Mouse (Mus musculus) left cerebral cortex, adult 2 months (tissue): ENCODE data around the gene Myh7. TPM values are rescaled to one million over a fixed set of nuclear protein-coding genes. Genes with fewer than 3 reads are reported as not detected.

Experiments used
- DNase-seq, 2 experiments: peaks; one replicate each; pipeline ENCODE4 v3.0.0; 2021 to 2022; ENCODE audit warnings: low spot score in 2 of 2, mixed read lengths in 1 of 2; ENCODE audit errors: extremely low spot score in 1 of 2
- H3K27ac ChIP-seq: fragments of 200-600 bp; 2 replicates; pipeline ENCODE4 v1.8.1; 2022
- H3K4me3 ChIP-seq: fragments of 200-600 bp; 2 replicates; pipeline ENCODE4 v1.8.1; 2022
- CTCF ChIP-seq: fragments of 200-600 bp; IDR thresholded peaks from 2 replicates; pipeline ENCODE4 v1.8.1; 2022; ENCODE audit warnings: antibody characterized with exemption, mild to moderate bottlenecking, moderate library complexity
- intact Hi-C: fragments of 180-260 bp; cut with DNase I; formaldehyde crosslinking; loops from one replicate; pipeline ENCODE4 v1.15.1; 2025
- total RNA-seq, 2 experiments: library from RNA; stranded (reverse); gene quantifications; 2 replicates each; pipeline ENCODE4 v1.2.3; 2021

Myh7 gene
- total RNA-seq, 2 experiments from 2014 or later = 22.1 to 24.2 TPM

GRCm38 (mm10) chr14:55016876-55017275, 22.4 kb upstream of the Myh7 start:
- no peak overlapping the region for H3K4me3 ChIP-seq
- intact Hi-C loops = no loop called here
- TF ChIP-seq CTCF = no peak
- H3K27ac ChIP-seq = no peak overlapping the region
- no peak for DNase-seq

DNA sequence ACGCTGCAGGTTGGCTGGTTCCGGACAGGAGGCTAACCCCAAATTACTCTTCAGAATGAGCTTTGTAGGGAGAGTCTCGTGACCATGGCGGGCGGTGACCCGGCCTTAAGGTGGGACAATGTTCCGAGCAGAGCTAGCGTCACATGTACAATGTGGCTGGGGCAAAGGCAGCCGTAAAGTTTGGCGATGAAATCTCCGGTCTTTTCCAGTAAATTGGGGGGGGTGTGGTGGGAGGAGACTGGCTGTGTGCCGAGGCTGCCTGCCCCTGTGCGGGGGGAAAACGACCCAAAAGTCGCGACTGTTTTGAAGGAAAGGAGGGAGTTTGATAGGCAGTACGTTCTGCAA, 21.3 kb upstream of the Myh7 start:
- H3K27ac ChIP-seq = peak overlapping the region; percentile 72
- intact Hi-C loops = loop anchor here (1.0 to 2.0 kb wide), 2 partner anchors 115 to 172 kb away; no protein-coding TSS in a partner anchor

DNA sequence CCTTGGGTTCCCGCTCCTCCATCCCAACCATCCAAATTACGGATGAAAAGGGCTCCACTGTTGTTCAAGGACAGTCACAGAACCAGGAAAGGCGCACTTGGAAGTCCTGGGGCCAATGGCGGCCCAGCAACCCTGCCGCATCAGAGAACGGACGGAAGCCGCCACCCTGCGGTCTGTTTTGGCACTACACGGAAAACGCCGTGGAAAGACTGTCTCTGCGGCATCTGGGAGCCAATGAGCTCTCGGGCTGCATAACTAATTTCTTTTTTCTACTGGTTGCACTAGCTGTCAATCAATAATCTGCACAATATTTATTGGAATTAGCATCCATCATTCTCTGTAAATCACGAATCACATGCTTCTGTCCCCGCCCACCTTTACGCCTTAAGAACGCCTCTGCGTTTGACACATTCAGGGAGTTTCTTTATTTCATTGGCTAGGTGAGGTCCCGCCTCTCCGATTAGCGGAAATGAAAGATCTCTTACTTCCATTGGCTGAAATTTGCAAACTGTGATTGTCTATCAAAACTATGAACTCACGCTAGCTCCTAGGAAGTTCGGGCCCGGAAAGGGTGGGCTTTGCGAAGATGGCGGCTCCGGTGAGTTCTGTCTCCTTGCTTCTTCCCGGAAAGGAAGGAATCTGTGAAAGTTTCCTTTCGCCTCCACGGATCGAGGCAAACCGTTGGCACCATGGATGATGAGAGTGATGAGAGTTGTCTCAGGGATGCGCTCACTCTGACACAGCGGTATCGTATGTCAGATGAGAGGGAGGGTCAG, 20.8 kb upstream of the Myh7 start, which contains the start of gene Ngdn:
Ngdn (plus strand) TSS at position 464 of the 776 bp plus-strand sequence.
- Histone ChIP-seq H3K27ac (peak within 1 kb of the TSS; percentile 99), H3K4me3 (peak within 1 kb of the TSS; percentile 62)
- peak; percentile 99 for DNase-seq
- intact Hi-C loops = loop anchor here (1.0 to 5.0 kb wide), 4 partner anchors 114 to 303 kb away; partner anchors contain the start of gene Cebpe
- peak; percentile 94 for TF ChIP-seq CTCF

More for the DNA sequence above, 21.3 kb upstream of the Myh7 start:
- DNase-seq = no peak
- peak overlapping the region; percentile 62 for H3K4me3 ChIP-seq
- no peak for TF ChIP-seq CTCF

DNA sequence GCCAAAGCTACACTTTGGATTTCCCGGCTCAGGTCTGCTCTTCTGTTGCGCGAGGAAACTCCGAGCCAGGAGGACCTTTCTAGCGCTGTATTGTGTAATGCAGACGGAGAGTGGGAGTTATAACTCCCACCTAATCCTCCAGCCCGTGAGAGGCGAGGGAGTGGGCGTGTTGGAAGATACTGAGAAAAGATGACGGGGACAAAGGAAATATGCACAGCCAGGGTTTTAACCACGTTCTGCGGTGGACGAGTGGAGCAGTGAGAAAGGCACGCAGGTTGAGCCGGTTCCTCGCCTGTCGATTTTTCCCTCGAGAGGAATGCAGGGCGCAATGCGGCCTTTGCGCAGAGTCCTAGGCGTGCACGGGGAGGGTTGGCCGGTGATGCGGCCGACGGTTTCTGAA, 20.2 kb upstream of the Myh7 start:
- H3K4me3 ChIP-seq = peak overlapping the region; percentile 48
- peak overlapping the region; percentile 99 for H3K27ac ChIP-seq
- intact Hi-C loops = loop anchor here (1.0 to 5.0 kb wide), 3 partner anchors 114 to 302 kb away; partner anchors contain the start of gene Cebpe
- no peak for TF ChIP-seq CTCF
- DNase-seq = peak; percentile 69 to 75

DNA sequence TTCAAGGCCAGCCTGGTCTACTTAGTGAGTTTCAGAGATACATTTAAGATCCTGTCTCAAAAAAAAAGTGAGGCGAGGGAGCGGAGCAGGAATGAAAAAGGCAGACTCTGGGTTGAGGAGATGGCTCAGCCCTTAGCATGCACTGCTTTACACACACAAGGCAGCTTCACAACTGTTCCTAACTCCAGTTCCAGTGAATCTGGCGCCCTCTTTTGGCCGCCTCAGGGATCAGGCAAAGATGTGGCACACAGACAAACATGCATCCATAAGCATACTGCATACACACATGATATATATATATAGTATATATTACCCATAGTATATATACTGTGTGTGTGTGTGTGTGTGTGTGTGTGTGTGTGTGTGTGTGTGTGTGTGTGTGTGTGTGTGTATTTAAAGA, 16.7 kb upstream of the Myh7 start:
- no peak for DNase-seq
- Histone ChIP-seq H3K4me3 (no peak overlapping the region), H3K27ac (no peak overlapping the region)
- peak; percentile 13; the same call in 1 of the 2 replicates for TF ChIP-seq CTCF
- intact Hi-C loops = loop anchor here (5.0 kb wide), 1 partner anchor 299 kb away; the partner anchor contains the start of gene Cebpe

GRCm38 (mm10) chr14:55008417-55008816, 14.0 kb upstream of the Myh7 start:
- intact Hi-C loops = no loop called here
- no peak for DNase-seq
- Histone ChIP-seq H3K4me3 (no peak overlapping the region), H3K27ac (no peak overlapping the region)
- no peak for TF ChIP-seq CTCF

GRCm38 (mm10) chr14:55007120-55007908, 12.9 kb upstream of the Myh7 start:
- intact Hi-C loops = no loop called here
- DNase-seq = no peak
- Histone ChIP-seq H3K4me3 (no peak overlapping the region), H3K27ac (no peak overlapping the region)
- TF ChIP-seq CTCF = no peak

DNA sequence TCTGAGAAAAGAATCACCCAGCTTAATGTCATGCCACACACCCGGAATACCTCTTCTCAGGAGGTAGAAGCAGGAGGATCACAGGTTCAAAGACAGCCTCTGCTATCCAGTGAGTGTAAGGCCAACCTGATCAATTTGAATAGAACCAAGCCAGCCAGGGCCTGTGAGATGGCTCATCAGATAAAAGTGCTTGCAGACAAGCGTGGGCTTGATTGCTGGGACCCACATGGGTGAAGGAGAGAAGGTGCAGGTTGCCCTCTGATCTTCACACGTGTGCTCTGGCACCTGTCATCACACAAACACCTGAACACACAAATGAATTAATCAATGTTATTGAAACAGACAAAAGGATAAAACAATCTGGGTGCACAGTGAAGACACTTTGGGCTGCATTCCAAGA, 12.1 kb upstream of the Myh7 start:
- no peak for DNase-seq
- intact Hi-C loops = no loop called here
- Histone ChIP-seq H3K27ac (no peak overlapping the region), H3K4me3 (no peak overlapping the region)
- no peak for TF ChIP-seq CTCF

- Histone ChIP-seq H3K4me3 (no peak overlapping the region), H3K27ac (no peak overlapping the region)
- intact Hi-C loops = no loop called here
- no peak for DNase-seq
- no peak for TF ChIP-seq CTCF
These were observed 11.5 kb upstream of the Myh7 start for GRCm38 (mm10) chr14:55005967-55006366.

DNA sequence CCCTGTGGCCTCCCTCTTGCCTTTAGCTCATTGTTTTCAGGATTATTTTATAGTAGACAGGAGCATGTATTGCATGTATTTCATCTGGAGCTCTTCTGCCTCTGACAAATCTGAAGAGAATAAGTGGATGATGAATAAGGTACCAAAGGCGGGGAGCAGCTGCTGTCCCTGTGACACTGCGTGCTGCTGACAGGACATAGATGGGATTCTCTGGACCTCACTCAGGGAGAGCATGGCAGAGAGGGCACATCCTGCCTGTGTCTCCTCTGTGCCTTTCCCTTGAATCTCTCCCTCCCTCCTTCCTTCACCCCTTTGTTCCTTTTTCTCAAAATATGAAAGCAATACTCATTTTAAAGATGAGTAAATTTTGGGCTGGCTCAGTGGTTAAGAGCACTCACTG, 11.1 kb upstream of the Myh7 start:
- Histone ChIP-seq H3K4me3 (no peak overlapping the region), H3K27ac (no peak overlapping the region)
- TF ChIP-seq CTCF = no peak
- intact Hi-C loops = no loop called here
- no peak for DNase-seq

GRCm38 (mm10) chr14:55003878-55004855, 9.7 kb upstream of the Myh7 start:
- no peak overlapping the region for H3K27ac ChIP-seq
- intact Hi-C loops = loop anchor here (5.0 kb wide), 1 partner anchor 37 kb away; the partner anchor contains the start of gene Myh6

More at GRCm38 (mm10) chr14:55003878-55004855, 9.7 kb upstream of the Myh7 start:
- DNase-seq = no peak
- no peak overlapping the region for H3K4me3 ChIP-seq
- no peak for TF ChIP-seq CTCF
